Mouse (Mus musculus): ENCODE measurements around the gene Sytl3.

The Sytl3 gene

DNA sequence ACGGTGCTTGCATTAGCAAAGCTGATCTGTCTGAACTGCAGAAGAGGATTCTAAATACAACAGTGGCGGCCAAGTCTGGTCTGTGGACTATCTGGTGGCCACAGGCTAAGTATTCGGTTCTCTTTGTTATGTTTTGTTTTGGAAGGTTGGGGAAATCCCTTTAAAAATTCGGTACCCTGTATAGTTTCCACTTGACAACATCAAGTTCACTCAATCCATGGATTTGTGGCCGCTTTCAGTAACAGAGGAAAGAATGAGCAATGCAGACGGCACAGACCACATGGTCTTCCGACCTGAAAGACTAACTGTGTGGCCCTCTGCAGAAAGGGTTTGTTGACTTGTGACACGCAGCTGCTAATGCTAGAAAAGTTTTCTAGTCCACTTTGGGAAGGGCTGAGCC lies 100.0 kb downstream of the Sytl3 start:
- DNase-seq = no peak

DNA sequence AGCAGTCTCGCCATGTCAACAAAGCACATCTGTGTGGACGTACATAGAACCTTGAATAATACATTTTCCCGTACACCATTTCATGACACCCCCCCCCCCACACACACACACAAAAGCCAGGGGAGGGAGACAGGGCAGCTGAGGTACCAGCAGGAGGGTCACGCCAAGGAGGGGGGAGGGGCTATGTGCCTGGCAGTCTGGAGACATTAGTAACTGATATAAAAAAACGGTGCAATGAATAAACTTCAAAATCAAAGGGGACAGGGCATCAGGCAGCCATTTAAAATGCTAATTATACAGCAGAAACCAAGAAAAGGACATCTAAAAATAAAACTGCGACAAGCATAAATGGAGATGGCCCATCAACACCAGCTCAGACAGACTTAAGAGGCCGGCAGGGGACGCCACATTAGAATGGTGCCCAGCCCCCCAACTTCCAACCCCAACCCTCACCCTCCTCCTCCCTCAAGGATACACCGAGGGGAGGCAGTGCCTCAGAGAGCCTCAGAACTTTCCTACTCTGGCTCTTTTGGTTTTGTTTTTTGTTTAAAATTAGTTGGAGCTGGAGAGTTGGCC lies 100.9 kb downstream of the Sytl3 start:
- no peak for DNase-seq

DNA sequence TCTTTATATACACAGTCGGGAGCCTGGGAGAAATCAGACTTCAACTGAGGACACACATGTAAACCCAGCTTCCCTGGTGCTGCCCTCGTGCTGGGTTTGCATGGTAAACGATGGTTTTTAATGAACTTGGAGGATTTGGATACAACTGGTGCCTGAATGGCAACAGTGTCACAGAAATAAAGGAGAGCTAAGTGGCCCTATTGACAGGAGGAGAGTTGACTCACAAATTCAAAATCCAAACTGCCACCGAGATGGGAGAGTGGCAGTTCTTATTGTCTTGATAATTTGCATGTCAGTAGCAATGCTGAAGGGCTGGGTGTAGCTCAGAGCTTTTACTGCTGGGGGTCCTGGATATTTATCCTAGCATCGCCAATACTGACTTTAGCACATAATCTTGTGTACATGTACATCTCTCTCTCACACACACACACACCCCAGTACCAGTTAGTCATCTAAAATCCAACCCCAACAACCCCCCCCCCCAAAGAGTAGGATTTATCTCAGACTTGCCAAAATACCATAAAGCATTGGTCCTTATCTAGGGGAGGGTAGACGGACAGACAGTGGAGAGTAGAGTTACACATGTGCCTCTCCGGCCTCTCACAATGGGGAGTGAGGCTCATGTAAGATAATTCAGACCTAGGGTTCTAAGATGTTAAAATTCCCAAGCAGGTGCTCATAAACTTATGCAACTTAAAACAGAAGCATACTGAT lies 104.8 kb downstream of the Sytl3 start:
- DNase-seq = no peak

DNA sequence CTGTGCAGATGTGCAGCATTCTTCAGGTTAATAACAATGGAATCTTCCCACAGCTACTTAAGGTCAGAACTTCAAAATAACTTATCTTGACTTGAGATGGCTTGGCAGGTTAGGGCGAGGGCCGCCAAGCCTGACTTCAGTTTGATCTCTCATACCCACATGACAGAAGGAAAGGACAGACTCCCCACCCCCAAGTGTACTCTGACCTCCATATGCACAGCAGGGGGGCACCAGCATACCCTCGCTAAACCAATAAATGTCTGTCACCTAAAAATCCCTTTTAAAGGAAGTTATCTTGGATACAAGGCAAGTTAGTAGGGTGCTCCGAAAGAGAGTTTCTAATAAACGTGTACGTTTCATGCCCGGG lies 105.3 kb downstream of the Sytl3 start:
- no peak for DNase-seq

DNA sequence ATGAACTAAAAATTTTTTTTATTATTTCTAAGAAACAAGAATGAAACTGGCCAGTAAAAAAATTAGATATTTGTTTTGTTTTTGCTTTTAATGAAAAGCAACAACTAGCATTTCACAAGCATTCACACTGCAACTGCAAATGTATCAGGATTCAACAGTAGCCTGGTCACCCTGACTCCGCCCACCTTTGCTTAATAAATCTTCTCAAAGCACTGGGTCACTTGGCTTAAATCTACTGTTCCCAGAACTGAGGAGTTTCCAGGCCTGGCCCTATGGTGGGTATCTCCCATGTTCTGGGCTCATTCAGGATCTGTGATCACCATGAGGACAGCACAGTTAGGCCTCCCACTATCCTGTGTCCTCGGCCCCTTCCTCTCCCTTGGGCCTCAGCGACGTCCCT lies 105.8 kb downstream of the Sytl3 start:
- DNase-seq = no peak

DNA sequence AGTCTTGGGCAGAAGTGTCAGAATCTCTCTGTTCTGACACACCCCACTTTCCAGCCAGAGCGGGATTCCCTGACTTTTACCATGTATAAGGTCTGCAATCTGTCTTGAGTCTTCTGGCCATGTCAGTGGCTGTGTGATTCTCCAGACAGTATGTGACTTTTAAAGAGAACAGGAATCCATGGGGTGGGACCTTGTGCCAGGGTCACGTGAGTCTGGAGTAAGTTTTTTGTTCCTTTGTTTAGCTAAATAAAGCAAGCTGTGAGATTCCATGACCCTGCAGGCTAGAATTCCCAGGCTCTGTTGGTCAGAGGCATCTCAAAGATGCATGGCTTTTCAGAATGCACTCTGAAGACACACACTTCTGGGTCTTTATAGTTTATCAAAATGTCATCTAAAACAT lies 107.0 kb downstream of the Sytl3 start:
- no peak for DNase-seq

DNA sequence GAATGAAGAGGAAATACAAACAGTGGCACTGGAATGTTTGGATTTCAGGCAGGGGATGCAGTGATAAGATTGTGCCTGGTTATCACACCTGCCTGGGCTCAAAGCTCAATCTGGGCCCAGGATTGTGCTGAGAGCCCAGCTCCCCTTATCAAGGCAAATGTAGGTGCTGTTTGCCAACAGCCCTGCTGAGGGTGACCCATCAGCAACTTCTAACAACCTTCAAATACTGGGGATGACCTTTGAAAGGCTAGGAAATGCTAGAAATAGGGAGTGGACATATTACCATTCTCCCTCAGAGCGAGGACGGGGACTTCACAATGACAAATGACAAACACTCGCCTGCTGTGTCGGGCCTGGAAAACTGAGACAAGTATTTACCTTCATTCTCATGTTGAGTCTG lies 107.9 kb downstream of the Sytl3 start:
- no peak for DNase-seq

DNA sequence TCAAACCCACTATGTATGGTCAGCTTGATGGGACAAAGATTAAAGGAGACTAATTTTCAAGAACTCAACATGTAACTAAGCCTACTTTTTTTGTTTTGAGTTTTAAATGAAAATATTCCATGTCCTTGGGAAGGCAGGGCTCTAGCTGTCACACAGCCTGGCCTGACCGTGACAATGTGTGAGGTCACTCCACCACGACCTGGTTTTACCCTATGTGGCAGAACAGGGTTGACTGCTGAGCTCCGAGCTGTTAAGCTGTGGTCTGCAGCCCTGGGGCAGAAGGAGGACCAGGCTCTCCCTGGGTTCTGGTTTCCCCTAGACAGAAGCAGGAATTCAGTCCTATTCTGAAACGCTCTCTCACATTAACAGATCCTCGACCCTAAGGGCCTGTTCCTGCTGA lies 108.9 kb downstream of the Sytl3 start:
- no peak for DNase-seq

DNA sequence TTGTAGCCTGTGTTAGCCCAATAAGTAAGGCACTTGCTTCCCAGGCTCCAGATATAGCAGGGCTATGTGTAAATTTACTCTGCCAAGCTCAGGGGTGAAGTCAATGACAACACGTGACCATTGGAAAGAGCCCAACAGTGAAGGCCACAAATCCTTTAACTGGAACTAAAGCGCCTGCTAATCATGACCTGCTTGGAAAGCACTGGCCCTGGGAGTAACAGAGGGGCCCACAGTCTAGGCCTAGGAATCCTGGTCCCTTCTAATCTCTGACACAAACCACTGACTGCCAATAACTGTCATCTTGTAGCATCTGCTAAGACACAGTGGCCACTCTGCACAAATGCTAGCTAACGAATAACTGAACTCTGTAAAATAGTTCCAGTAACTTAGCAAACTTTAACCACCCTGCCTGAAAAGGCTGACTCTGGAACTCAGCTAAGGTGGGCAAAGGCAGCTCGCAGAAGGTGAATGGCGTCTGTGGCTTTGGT lies 109.5 kb downstream of the Sytl3 start:
- no peak for DNase-seq

DNA sequence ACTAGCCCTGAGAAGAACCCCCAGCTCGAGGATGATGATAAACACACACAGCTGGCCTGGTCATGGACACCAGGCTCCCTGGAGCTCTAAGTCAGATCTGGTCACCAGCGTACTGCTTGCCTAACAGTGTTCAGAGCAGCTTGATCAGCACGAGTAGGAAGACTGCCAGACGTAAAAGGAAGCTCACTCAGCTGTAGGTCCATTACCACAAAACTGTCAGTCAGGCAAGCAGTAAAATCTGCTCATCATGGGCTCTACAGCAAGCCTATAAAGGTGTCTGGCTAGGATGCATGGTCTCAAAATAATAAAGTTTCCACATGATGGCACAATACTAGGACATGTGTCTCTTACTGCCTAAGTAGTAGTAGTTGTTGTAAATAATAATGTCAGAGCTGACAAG lies 110.7 kb downstream of the Sytl3 start:
- DNase-seq = no peak

DNA sequence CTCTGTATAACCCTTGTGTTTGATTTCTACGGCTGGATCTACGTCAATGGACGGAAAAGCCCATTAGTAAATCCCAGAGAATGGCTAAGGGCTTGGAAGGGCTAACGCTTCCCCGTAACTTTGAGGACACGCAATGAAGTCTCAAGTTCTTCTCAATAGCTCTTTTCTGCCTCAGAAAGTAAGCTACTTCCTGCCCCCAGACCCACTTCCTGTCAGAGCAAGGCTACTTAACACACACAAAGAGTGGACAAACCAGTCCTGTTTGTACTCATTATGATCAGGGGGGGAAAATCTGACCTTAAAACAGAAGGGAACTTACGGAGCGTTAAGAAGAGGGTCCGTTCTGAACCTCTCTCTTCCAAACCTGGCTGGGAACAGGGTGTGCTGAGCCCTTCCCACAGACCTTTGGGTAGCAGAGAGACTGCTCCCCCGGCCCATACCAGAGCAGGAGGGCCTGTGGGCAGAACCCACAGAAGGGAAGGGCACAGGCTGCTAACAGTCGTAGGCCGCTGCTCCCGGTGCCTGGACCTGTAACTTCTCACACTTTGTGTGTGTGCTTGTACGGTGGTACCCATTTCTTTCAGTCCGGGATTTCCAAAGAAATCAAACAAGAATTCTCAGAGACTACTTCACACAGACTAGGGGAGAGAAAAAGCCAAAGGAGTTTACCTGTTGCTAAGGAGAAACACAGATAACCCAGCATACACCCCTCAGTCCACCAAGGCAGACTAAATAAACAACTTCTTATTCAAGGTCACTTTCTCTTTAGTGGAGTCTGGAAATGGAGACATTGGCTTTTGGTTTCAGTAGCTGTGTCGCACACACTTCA lies 113.0 kb downstream of the Sytl3 start:
- DNase-seq = no peak

DNA sequence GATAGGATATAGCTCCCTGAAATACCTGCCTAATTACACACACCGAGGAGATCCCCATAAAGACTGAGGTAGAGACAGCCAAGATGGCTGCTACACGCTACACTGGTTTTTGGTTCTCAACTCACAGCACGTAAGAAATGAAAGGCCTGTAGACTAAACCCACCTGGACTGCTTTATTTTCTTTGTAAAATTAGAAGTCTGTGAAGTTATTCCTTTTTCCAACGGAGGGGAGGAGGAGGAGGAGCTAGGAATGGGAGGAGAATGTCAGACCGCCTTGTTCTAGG lies 113.5 kb downstream of the Sytl3 start:
- no peak for DNase-seq

DNA sequence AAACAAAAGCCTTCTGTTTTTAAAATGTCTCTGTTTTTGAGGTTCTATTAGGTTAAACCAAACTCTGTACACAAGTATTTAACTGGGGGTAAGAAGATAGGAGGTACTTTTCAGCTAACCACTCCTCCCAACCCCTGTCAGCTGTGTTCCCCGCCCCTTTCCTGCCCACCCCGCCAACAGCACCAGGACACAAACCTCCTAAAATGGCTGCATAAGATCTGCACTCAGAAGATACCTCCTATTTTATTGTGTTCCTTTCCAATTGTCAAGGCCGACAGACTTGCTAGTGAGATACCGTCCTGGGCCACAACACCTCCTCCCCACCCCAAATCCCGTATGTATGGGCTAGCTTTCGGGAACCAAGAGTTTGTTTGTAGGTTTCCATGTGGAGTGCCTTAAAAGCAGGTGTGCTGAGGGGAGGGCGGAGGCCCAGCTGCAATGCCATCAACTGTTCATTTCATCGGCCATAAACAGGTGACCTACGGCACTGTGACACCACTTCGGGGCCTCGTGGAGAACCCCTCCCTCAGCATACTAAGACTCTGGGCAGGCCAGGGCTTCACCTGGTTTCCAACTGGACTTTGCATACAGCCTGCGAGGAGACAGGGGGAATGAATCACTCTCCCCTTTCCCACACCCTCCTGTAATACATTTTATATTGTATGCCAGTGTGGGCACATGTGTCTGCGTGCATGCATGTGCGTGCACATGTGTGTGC lies 114.5 kb downstream of the Sytl3 start:
- DNase-seq = no peak

DNA sequence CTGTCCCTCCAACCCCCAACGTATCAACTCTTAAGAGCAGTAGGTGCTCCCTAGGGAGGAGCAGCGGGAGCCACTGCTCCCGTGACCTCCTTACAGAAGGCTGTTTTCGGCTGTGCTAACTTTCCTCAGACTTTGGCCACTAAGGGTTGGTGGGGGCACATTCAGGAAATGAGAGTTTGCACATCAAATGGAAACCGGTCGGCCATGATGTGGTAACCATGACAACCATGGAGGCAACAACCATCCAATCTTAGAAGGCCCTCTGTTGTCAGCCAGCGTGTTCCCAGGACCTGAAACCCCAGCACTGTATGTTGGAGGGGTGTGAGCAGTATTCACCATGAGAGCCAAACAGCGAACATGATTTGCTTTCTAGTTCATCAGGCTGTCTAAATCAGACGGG lies 116.3 kb downstream of the Sytl3 start:
- DNase-seq = no peak

DNA sequence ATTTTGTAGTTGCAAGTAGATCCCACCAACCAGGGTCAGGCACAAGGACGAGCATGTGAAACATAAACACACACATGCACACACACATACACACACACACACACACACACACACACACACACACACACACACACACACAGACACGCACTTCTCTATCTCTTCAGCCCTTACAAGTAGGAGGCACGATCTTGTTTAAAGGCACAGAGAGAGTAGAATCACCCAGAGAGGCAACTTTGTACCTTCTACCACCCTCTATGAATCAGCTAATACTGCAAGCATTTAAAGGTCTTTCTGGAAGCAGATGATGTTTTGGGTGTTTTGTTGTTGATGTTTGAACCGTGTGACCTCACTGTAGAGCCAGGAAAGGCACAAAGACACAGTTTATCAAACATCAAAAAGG lies 116.8 kb downstream of the Sytl3 start:
- no peak for DNase-seq

DNA sequence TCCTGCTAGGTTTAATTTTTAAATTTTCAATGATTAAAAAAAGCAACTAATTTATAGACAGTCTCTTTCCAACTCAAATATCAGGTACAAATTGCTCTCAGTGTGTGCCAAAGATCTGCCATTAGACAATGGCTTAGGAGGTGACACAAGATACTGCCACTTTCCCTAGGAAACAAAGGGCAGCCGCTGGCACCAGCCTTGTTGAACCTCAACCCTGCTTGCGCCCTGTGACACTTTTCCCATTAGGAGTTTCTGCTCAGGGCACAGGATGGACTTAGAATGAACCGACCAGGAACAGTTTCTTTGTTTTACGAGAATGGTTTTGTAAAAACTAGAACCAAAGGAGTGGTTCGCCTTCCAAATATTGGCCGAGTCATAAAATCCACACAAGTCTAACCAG lies 117.2 kb downstream of the Sytl3 start:
- no peak for DNase-seq

DNA sequence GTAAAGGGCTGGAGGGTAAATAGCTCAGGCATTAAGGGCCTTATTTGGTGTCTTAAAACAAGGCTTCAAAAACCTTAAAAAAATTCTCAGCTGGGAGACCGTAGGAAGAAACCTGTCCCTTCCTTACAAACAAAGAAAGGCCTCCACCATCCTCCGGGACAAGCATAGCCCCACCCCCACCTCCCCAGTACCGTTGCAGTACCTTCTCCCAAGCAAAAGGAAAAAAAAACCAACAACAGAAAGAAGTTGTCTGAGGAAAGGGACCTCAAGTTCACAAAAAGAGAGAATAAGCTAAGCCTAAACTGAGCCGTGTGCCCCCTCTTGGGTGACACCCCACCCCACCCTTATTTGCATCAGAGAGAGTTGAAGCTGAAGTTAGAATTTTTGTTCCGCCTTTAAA lies 117.7 kb downstream of the Sytl3 start:
- no peak for DNase-seq

DNA sequence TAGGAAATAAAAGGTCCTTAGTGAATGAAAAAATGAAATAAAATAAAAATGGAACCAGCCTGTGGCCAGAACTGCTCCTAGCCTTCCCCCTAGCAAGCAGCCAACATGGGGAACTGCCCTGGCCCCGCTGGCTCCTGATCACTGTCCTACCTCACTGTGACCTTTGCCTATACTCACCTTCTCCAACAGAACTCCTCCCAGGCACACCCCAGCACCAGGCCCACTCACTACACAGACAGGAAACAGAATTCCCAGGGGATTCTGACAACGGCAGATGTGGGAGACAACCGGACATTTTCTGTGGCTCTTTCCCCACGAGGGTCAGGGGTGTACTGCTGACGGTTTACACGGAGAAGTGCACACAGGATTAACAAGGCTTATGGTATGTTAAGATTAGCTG lies 118.2 kb downstream of the Sytl3 start:
- DNase-seq = no peak

DNA sequence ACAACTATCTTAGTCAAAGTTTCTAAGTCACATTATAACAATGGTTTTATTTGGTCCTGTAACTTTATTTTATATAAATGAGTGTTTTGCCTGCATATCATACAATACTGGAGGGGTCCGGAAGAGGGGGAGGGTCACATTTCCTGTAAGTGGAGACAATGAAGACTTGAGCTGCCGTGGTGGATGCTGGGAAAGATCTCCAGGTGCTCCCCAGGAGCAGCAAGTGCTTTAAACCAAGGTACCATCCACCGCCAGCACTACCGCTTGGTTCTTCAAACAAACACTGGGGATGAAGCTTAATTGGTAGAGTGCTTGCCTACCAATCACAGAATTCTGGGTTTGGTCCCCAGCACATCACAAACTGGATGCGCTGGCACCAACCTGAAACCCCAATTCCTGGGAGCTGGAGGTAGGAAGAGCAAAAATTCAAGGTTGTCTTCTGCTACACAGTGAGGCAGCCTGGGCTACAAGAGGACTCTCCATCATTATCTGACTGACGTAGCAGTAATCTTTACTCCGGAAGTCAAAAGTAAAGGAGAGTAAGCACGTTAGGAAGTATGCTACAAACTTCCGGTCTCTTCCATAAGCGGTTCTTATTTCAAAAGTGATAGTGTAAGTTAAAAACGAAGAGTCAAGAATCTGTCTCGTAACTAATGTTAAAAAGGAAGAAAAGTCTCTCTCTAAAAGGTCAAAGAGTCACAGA lies 118.9 kb downstream of the Sytl3 start:
- DNase-seq = no peak

DNA sequence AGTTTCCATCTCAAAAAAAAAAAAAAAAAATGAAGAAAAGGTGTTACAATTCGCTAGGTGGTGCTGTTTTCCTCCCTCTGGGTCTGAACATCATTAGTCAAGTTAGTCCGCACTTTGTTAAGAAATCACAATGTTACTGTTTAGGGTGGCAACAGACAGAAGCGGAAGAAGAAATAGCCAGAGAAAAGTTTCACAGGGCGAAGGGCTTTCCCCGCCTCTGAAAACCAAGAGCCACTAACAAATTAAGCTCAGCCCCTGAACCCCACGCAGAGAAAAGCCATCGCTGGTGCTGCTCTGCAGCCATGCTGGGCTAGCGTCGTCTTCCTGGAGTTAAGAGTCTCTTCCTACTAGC lies 119.4 kb downstream of the Sytl3 start:
- DNase-seq = no peak

DNA sequence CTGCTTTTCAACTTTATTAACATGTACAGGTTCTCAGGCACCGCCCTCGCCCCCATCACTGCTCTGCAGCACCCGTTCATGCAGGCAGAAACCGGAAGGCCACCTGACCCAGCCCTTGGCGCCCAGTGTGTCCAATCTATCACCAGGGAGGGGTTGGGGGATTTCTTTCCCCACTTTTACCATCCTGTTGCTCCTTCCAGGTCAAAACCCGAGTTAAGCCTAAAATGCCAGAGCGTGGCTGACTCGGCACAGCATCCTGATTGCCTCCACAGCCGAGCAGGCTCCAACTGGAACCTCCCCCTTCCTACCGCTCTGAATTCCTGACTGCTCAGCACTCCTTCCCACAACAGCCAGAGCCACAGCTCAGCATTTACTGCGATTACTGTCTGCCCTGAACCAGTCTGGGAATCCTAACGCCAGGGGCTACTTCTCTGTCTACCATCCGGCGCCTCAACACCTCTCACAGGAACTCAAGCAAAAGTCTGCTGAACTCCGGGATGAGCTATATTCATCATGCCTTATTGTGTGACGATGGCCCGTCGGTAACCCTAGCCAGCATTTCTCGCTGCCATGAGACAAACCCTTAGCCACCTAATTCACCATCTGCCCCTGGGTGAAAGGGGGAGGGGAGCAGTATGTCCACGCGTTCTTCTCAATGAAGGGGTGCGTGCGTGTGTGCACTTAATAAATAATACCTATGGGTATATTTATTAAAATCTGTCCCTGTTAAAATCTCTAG lies 120.0 kb downstream of the Sytl3 start:
- no peak for DNase-seq

DNA sequence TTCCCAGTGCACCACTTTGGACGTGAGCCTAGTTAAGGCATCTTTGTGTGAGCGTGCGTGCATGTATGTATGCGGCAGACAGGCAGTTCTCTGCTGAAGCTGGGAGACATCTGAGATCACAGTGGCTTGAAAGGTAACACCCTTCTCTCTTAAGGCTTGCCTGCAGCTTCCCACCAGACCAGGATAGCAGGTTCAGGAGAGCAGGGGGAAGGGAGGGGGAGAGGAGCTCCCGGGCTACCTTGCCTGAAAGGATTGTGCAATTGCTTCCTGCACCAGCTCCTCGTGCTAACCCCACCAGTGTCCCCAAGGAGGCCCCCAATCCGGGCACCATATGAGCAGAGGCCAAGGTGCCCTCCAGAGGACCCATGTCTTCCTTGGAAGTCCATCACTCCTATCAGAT lies 120.7 kb downstream of the Sytl3 start:
- DNase-seq = no peak

All from cerebellum, adult 11-12 months (tissue).